Mouse (Mus musculus) kidney, postnatal 10 days (tissue): ENCODE results near the gene Fbxo31.
A peak's percentile ranks its signal among the peaks of the same experiment; 100 is the strongest.

ENCODE experiments used
- DNase-seq: peaks from one replicate; pipeline ENCODE4 v3.0.0; 2021; ENCODE audit warnings: mixed read lengths

Fbxo31 gene

GRCm38 (mm10) chr8:121551065-121551985 is 27.3 kb downstream of the Fbxo31 start:
- DNase-seq = no peak

GRCm38 (mm10) chr8:121550056-121550455 is 28.6 kb downstream of the Fbxo31 start:
- no peak for DNase-seq

GRCm38 (mm10) chr8:121547132-121547531 is 31.5 kb downstream of the Fbxo31 start:
- DNase-seq = peak; percentile 86

- DNase-seq = no peak
Measured at GRCm38 (mm10) chr8:121544936-121545335, 33.7 kb downstream of the Fbxo31 start.

- no peak for DNase-seq
Measured at GRCm38 (mm10) chr8:121544276-121544785, 34.3 kb downstream of the Fbxo31 start, which contains the start of gene 1700018B08Rik. Gene 1700018B08Rik, minus strand, starts transcription at chr8:121544320.

GRCm38 (mm10) chr8:121542901-121543300 is 35.7 kb downstream of the Fbxo31 start:
- no peak for DNase-seq

- no peak for DNase-seq
Measured at GRCm38 (mm10) chr8:121541862-121542261, 36.7 kb downstream of the Fbxo31 start.

GRCm38 (mm10) chr8:121532381-121532780 is 46.2 kb downstream of the Fbxo31 start:
- peak; percentile 73 for DNase-seq

GRCm38 (mm10) chr8:121530639-121531038 is 48.0 kb downstream of the Fbxo31 start:
- DNase-seq = no peak

- peak; percentile 86 for DNase-seq
Measured at GRCm38 (mm10) chr8:121528790-121529189, 49.8 kb downstream of the Fbxo31 start.

GRCm38 (mm10) chr8:121527751-121528150 is 50.9 kb downstream of the Fbxo31 start:
- DNase-seq = no peak

- peak; percentile 59 for DNase-seq
Measured at GRCm38 (mm10) chr8:121526811-121527550, 51.6 kb downstream of the Fbxo31 start.

GRCm38 (mm10) chr8:121525111-121525818 is 53.3 kb downstream of the Fbxo31 start:
- DNase-seq = peak; percentile 44

- peak; percentile 93 for DNase-seq
Measured at GRCm38 (mm10) chr8:121513429-121513828, 65.2 kb downstream of the Fbxo31 start.

GRCm38 (mm10) chr8:121511751-121512150 is 66.9 kb downstream of the Fbxo31 start:
- no peak for DNase-seq
